In the genomic region with DNA sequence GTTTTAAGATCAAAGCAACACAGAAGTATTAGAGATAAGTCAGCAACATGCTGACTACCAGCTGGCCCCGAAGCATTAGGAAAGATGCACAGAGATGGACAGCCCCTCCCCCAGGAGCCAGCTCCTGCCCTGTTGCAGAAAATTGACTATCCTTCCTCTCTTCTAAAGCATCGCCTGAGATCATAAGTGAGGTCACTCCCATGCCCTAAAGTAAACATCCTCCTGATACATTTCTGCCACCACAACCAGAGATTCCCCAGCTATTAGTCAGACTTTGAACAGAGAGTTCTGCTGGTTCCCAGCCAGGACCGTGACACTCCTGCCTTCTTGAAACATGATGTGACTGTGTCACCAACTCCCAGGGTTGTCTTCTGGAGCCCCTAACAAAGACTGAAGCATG, we compare ENCODE assay signal across 11 mouse cellular contexts. TPM values are rescaled to one million over a fixed set of nuclear protein-coding genes. Genes with fewer than 3 reads are reported as not detected.
DNase-seq lines count a peak whose midpoint lies in the region; ATAC-seq lines count a peak whose summit lies in the region.
"Had no signal": no experiment of that assay in that cellular context is flagged by ENCODE, and none has a peak within 500 bp of the region (broad histone marks: within the 10 kb centered on the region; RNA-seq: fewer than 3 reads in every experiment).

No protein-coding gene starts in this region.

- 0 out of 2 replicates have a peak, but pooled peaks have one; percentile 9 for ATAC-seq in midbrain, embryonic 15.5 days (replicated peaks)
- ATAC-seq in midbrain, embryonic 11.5 days (ENCODE audit: low FRiP score) = no peak

- no peak overlapping the region for H3K4me3 ChIP-seq in midbrain, embryonic 15.5 days
- H3K4me3 ChIP-seq in midbrain, embryonic 11.5 days (ENCODE audit: low read depth, low read length) = no peak overlapping the region
- H3K4me3 ChIP-seq: hindbrain, embryonic 15.5 days; liver, embryonic 15.5 days; midbrain, embryonic 12.5 days had no signal

- no peak overlapping the region for H3K4me2 ChIP-seq in midbrain, embryonic 15.5 days
- no peak overlapping the region for H3K4me2 ChIP-seq in midbrain, embryonic 11.5 days
- H3K4me2 ChIP-seq: hindbrain, embryonic 15.5 days; liver, embryonic 15.5 days; midbrain, embryonic 12.5 days had no signal

- no peaks in the 10 kb centered on the region for H3K27me3 ChIP-seq in midbrain, embryonic 15.5 days (replicated peaks)
- H3K27me3 ChIP-seq in midbrain, embryonic 11.5 days (ENCODE audit: control insufficient read depth, insufficient read depth, low read length) = no peaks in the 10 kb centered on the region
- H3K27me3 ChIP-seq: hindbrain, embryonic 15.5 days; liver, embryonic 15.5 days; midbrain, embryonic 12.5 days had no signal

- peak; percentile 32 for DNase-seq in embryo, embryonic 10 days (ENCODE audit: low spot score)
- DNase-seq in embryo, embryonic 10.5 days (ENCODE audit: low spot score) = no peak
- no peak for DNase-seq in midbrain, embryonic 11.5 days (ENCODE audit: low spot score, missing footprints)
- DNase-seq in adrenal gland, postnatal 25 days = peak; percentile 70
- DNase-seq in lung, postnatal 4 days = peak; percentile 67 to 82
- no peak for DNase-seq in frontal cortex, adult 2 months (ENCODE audit: extremely low spot score in 1 of 2, low spot score in 1 of 2)
- DNase-seq in heart, adult 9 months (ENCODE audit: low spot score in 2 of 2) = no peak

- H3K27ac ChIP-seq in midbrain, embryonic 15.5 days = no peak overlapping the region
- H3K27ac ChIP-seq in midbrain, embryonic 11.5 days (ENCODE audit: low read depth, low read length) = no peak overlapping the region
- H3K27ac ChIP-seq: hindbrain, embryonic 15.5 days; liver, embryonic 15.5 days; midbrain, embryonic 12.5 days had no signal

- no peak overlapping the region for H3K9ac ChIP-seq in midbrain, embryonic 15.5 days
- H3K9ac ChIP-seq in midbrain, embryonic 11.5 days (ENCODE audit: low read length) = no peak overlapping the region
- H3K9ac ChIP-seq: hindbrain, embryonic 15.5 days; liver, embryonic 15.5 days; midbrain, embryonic 12.5 days had no signal

- no peaks in the 10 kb centered on the region for H3K36me3 ChIP-seq in midbrain, embryonic 15.5 days (replicated peaks)
- no peaks in the 10 kb centered on the region for H3K36me3 ChIP-seq in midbrain, embryonic 11.5 days (ENCODE audit: control insufficient read depth, insufficient read depth, low read length)
- H3K36me3 ChIP-seq: hindbrain, embryonic 15.5 days; liver, embryonic 15.5 days; midbrain, embryonic 12.5 days had no signal

- H3K9me3 ChIP-seq in midbrain, embryonic 15.5 days = no peaks in the 10 kb centered on the region
- H3K9me3 ChIP-seq in midbrain, embryonic 11.5 days (ENCODE audit: control insufficient read depth, low read length) = no peaks in the 10 kb centered on the region
- H3K9me3 ChIP-seq: hindbrain, embryonic 15.5 days; liver, embryonic 15.5 days; midbrain, embryonic 12.5 days had no signal

- no peaks in the 10 kb centered on the region for H3K4me1 ChIP-seq in midbrain, embryonic 15.5 days
- no peaks in the 10 kb centered on the region for H3K4me1 ChIP-seq in midbrain, embryonic 11.5 days (ENCODE audit: control insufficient read depth, insufficient read depth, low read length)
- H3K4me1 ChIP-seq: hindbrain, embryonic 15.5 days; liver, embryonic 15.5 days; midbrain, embryonic 12.5 days had no signal

- WGBS in midbrain, embryonic 15.5 days = 67% methylated on average over 3 of the region's 3 CpGs
- WGBS in midbrain, embryonic 11.5 days = 69% methylated on average over 3 of the region's 3 CpGs

RNA-seq across cellular contexts. Expression of a gene that starts 45.3 kb away (rescaled TPM):
- polyA plus RNA-seq in midbrain, embryonic 15.5 days (2015; fragmentation: Nextera tagmentation; extraction: Ambion mirVana) = 0.41 and 0.72 TPM in 2 replicates
- 0.55 and 0.56 TPM in 2 replicates for polyA plus RNA-seq in midbrain, embryonic 11.5 days (2014; fragmentation: Nextera tagmentation; extraction: Ambion mirVana)
- 26.4 and 33.3 TPM in 2 replicates for total RNA-seq in adrenal gland, postnatal 25 days (2021)
- polyA plus RNA-seq in frontal cortex, adult 2 months (2012; rRNA removed) = 2.9 and 3.9 TPM in 2 replicates

Comparison
In these comparisons a context has a peak if more than half of its experiments do, and no peak if none do; other contexts are left out.
1. DNase-seq: peak in embryo, embryonic 10 days (single experiment), adrenal gland, postnatal 25 days (single experiment) and lung, postnatal 4 days (2 of 2); none in embryo, embryonic 10.5 days (single experiment), midbrain, embryonic 11.5 days (single experiment), frontal cortex, adult 2 months (0 of 2) and heart, adult 9 months (0 of 2).